Mouse (Mus musculus): ENCODE results near the gene Cep128.

The Cep128 gene

DNA sequence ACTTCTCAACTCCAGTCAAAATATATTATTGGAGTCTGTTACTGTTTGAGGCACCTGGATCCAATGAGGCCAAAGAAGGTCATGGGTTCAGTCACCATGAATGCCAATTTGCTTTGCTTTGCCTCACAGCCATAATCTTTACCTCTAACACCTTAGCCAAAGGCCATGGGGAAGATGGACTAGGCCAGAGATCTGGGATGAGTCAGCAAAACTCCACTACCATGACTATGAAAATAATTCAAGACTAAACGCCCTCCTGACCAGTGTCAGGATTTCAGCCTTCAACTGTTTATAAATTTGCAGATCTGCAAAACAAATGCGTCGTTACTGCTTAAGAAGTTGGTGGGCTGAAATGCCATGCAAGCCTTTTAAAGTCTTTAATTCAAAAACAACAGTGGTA lies 76.5 kb downstream of the Cep128 start:
- DNase-seq (ENCODE audit: low spot score): no peak

DNA sequence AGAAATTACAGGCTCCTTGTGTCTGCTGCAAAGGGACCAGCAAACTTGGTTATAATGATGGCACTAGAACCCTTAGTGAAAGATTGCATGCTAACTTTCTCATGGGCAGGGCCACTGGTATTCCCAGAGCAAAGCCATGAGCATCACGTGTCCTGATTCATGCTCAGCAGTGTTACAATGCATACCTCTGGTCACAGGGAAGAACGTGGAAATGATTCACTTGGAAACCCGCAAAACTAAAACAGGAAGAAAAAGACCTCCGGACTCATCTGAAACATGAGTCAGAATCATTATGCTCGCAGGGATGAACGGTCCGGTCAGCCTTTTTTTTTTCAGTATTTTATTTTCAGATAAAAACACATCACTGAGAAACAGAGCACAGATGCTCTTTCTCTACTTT lies 78.4 kb downstream of the Cep128 start:
- no peak for DNase-seq (ENCODE audit: low spot score)

DNA sequence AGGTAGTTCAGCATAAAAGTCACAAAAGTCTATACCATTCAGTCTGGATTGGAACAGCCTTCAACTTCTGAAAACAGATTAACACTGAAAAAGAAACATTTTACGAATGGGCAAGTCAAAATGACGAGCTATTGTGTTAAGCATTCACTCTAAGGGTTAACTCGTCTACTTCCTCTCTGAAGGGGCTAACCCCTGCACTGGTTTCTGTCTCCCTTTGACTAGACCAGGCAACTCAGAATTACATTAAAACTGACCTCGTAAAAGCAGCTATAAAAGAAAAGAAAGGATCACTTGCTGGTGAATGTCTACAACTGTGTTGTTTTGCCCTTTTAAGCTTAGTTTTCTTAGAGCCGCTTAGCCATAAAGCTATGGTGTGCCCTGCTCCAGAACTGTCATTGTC lies 79.2 kb downstream of the Cep128 start:
- DNase-seq (ENCODE audit: low spot score): no peak

DNA sequence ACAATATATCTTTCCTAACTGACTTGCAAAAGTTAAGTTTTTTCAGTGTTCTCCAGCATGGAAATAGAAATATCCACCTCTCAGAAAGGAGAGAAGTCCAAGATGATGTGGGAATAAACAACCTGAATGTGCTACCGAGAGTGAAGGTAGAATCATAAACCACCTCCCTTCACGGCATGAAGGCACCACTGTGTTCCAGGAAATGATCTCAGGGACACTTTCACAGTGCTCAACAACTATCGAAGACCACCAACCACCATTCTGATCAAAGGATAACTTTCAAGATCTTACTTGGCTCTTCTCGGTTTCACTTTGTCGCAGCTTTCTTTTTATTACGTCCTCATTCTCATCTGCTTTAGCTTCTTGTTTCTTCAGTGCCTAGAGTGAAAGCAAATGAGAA lies 85.5 kb downstream of the Cep128 start:
- DNase-seq (ENCODE audit: low spot score): no peak

DNA sequence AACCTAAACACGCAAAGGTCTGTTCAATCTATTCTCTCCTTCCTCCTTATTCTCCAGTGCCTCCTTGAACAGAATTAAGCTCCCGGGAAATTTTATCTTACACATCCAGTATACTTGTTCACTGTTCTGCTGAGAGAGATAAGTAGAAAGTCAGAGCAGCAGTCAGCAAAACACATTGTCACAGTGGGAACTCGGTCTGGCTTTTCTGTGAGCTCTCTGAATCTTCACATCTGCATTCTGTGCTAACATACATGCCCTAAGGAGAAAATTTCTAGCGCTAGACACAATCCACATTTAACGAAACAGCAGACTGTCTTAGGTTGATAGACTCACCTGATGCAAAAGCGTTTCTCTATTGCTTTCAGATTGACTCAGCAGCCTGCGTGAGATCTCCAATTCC lies 88.3 kb downstream of the Cep128 start:
- no peak for DNase-seq (ENCODE audit: low spot score)

DNA sequence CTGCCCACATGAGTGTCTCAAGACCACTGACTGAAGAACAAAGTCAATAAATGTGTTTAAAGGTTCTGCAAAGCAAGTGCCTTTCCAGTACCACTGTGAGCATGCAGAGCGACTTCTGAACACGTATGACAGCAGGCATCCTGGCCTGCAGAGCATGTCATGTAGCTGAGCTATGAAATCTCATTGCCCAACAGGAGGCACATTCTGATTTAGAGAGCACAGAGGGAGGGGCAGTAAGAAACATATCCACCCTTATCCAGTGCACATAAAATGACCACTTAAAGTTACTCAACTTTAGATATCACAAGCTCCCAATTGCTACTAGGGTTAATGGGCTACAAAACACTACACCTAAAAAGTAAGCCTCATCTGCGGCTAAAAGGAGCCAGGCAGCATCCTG lies 88.8 kb downstream of the Cep128 start:
- no peak for DNase-seq (ENCODE audit: low spot score)

DNA sequence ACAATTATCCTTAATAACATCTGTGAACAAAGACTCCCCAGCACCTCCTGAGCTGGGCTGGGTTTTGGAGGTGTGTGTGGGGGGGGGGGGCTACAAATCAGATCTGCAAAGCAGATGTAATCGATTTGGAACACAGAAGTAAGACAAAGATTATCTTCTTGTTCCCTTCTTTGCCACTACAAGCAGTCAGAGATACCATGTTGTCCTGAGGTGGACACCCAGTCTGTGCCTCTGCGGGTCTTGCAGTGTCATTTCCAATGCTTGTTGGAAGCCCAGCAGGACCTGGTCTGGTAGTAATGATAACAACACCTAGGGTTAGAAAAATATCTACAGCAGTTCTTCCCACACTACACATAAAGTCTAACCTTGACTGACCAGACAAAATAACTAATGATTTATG lies 110.3 kb downstream of the Cep128 start:
- no peak for DNase-seq (ENCODE audit: low spot score)

DNA sequence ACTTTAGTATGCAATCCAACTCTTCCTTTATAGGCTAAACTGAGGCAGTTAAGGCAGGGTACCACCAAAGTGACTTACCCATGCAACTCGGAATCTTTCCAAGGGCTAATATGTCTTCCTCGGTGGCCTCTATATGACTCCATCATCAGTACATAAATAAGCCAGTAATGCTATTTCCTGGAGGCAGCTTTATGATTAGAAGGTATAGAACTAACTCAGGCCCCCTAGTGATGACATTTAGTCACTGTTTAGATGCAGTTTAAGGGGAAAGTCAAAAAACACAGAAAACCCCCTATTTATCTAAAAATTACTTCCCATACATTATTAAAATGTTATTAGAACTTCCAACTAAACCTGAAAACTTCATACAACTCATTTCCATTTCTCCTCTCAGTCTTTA lies 114.6 kb downstream of the Cep128 start:
- no peak for DNase-seq (ENCODE audit: low spot score)

DNA sequence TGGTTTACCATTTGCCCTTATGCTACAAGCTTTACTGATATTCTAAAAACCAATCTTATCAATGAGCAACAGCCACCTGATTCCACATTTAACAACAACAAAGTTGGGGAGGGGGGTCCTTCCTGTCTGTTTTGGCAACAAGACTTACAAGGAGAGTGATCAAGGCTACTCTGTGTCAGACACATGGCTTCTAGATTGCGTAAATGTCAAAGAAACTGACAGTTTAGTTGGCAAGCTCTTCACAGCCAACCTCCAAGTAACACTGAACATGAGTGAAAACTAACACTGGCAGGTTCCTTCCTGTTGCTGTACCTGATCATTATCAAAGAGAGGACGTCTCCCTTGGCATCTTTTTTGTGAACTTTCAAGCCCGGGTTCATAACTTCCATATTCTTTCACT lies 115.2 kb downstream of the Cep128 start:
- DNase-seq (ENCODE audit: low spot score): no peak

DNA sequence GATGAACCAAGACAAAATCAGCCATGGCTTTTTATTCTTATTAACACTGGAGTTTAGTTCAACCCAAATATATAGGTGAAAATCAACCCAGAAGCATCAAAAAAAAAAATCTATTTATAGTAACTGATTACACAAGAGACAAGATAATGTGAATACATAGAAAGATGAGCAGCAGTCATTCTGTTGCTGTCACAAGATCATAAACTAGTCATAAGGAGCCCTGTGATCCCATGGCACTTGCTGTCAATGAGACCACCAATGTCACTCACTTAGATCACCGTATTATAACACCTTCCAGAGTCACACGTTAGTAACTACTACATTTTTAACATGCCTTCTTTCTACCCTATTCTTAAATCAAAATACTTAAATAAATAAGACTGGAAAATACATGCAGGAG lies 118.2 kb downstream of the Cep128 start:
- no peak for DNase-seq (ENCODE audit: low spot score)

DNA sequence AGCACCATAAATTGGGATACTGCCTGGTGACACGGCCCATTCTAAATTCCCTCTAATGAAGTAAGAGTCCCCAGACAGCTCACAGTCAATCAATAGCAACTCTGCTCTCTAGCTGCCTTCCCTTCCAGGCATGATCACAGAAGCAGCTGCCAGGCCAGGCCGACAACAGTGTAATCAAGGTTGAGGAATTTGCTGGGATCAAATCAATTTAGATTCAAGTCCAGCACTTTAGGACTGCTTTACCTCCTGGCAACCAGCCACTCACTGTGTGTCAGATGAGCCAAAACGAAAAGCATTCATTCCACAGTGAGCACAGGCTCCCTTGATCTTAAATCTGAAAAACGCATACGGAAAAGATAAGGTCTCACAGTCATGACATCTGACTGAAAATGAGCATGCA lies 118.7 kb downstream of the Cep128 start:
- no peak for DNase-seq (ENCODE audit: low spot score)

DNA sequence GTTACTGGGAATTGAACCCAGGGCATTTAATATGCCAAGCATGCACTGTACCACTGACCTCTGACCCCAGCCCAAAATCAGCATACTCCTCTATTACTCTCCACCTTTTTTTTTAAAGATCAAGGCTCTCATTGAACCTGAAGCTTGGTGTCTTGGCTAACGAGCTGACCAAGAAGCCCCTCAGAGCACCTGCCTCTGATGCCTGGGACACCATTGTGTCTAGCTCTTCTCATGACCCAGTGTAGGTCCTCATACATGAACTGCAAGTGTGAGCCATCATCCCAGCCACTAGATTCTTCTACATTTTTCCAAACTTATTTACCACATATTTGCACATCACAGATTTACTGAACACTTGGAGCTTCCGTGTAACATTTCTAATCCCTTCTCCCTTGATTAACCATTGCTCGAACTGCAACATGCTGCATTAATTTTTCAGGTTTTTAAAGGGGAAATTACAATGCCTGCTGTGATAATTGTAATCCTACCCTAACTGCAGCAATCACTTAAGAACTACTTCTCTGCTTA lies 119.3 kb downstream of the Cep128 start:
- no peak for DNase-seq (ENCODE audit: low spot score)

DNA sequence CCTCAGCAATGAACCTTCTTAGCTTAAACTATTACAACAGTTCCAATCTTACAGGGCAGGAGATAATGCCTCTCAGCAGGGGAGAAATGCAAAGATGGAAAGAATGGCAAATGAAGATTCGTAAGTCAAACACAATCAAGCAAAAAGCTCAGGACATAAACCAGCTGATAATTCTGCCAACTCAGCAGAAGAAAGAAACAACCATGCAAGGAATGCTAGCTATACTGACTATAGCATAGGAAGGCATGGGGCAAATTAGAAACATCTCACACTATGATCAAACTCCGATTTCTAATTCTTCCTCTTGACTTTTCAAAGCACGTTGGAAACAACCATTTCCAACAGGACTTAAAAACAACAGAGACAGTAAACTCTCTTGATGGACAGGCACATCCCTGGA lies 120.5 kb downstream of the Cep128 start:
- DNase-seq (ENCODE audit: low spot score): no peak

DNA sequence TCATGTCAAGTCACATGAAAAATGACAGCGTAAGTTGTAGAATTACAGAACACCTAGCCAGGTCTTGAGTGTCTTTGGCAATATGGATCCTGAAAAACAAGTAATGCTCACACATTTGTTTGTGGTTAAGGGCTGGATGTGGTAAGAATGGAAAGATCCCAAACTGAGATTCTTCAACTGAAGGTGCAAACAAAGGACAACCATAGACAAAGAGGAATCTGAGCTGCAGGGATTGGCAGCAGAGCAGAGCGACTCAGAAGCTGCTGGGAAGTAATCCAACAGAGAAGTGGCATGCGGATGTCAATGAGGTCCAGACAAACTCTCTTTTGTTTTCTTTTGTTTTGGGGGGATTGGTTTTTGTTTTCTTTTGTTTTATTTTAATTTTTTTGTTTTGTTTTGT lies 121.4 kb downstream of the Cep128 start:
- no peak for DNase-seq (ENCODE audit: low spot score)

DNA sequence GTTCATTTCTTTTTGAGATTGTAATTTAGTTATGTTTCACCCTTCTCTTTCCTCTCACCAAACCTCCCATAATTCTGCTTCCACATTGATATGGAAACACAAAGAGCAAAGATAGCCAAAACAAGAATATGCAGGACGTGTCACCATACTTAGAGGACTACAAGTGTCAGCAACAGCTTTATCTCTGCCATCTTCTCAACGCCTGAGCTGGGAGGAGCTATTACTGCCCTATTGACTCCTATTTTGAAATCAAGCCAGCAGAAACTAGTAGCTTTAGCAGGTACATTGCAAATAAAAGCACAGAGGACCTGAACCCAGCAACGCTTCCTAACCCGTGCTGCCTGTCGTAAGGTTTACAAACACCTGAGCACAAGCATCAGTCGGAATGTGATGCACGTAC lies 127.9 kb downstream of the Cep128 start:
- DNase-seq (ENCODE audit: low spot score): no peak

DNA sequence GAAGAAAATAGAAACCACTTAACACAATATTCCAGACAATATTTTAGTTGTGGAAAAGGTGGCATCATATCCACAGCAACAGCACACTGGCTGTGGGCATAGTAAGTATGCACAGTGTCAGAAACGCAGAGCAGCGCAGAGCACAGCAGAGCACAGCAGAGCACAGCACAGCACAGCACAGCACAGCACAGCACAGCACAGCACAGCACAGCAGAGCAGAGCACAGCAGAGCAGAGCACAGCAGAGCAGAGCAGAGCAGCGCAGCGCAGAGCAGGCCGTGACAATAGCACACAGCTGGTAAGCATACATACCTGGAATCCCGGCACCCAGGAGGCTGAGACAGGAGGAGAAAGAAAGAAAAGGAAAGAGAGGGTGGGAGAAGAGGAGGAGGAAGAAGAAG lies 129.4 kb downstream of the Cep128 start:
- DNase-seq (ENCODE audit: low spot score): no peak

DNA sequence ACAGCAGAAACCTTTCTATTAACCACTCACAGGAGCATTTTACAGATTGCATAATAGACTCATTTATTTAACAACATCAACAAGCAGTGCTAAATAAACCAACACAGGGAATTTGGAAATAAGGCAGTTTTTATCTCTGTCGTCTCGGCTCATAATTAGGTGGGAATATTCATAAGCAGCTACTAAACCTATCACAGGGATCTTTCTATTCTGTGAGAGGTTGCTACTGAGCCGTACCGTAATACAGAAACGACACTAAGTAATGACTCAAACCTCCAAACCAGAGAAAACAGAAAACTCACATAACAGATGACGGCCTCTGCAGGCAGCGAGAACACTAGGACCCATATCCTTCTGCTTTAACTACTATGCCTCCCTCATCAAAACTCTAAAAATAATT lies 163.6 kb downstream of the Cep128 start:
- DNase-seq (ENCODE audit: low spot score): no peak

DNA sequence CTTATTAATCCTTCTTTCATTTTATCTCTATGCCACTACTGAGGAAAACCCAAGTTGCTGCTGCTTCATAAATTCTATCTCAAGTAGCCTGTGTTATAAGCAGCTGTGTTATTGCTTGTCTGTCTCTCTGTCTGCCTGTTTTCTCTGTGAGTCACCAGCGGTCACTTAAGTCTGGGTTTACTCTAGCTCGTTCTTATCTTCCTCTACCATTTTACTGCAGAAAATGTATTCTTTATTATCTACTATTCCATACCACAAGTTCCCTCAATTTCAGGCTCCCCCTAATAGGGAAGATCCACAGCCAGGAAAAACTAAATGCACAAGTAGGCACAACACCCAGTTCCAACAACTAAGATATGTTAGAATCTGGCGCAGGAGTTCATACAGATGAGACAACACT lies 178.7 kb downstream of the Cep128 start:
- no peak for DNase-seq (ENCODE audit: low spot score)

DNA sequence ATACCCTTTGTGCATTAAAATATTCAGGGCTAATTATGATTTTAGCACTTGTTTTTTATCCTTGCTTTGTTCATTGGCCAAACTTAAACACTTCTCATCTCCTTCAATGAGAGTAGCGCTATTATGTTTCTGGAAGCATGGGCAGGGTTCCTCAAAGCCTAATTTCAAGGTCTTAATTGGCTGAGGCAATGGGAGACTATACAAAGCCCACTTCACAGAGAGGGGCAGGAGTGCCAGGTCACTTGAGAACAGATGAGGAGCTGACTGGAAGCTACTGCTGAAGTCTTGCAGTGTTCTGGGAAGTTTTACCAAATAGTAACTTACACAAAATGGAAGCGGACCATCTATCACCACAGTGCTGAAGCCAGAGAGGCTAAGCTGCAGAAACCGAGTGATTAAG lies 179.9 kb downstream of the Cep128 start:
- DNase-seq (ENCODE audit: low spot score): no peak

DNA sequence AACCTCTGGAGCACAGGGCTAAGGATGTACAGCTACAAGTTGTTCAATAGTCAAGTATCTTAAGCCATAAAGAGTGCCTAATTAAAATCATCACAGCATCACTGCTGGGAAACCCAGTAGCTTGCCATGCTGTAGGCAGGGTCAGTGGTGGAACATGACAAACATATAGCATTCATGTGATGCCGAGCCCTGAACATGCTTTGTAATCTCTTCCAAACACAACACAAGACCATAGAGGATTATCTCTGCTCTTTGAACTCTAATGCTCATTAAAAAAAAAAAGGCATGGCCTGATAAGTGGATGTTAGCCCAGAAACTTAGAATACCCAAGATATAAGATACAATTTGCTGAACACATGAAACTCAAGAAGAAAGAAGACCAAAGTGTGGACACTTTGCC lies 181.7 kb downstream of the Cep128 start:
- DNase-seq (ENCODE audit: low spot score): no peak

DNA sequence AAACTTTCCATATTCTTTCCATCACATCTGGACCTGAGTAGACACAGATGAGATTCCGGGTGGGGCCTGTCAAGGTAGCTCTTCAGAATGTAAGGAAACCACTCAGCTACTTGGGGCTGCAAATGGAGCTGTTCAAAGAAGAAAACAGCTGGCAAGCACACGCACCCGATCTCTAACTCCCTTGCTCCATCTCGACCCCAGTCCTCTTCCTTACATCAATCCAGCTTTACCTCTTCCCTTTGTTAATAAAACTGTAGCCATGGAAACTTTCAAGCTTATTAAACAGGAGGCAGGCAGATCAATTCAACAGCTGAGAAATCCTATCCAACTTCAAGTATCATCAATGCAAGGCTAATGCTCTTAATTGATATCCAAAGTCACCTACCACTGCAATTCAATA lies 195.1 kb downstream of the Cep128 start:
- DNase-seq (ENCODE audit: low spot score): no peak

DNA sequence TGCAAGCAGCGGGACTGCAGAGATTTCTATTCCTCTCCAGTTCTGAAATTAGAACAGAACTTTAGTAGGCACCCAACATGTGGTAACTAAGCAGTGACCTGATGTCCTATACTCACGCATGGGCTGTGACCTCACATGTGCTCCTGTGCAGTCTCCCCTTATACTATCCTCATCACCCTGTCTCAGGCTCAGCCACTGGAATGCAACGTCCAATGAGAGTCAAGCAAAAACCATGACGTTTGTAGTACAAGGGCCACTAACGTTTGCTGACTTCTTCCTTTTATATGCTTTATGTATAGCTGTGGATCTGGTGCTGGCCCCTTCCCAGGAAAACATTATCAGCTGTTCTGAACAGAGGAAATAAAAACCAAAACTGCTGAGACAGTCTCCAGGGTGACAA lies 198.6 kb downstream of the Cep128 start:
- no peak for DNase-seq (ENCODE audit: low spot score)

DNA sequence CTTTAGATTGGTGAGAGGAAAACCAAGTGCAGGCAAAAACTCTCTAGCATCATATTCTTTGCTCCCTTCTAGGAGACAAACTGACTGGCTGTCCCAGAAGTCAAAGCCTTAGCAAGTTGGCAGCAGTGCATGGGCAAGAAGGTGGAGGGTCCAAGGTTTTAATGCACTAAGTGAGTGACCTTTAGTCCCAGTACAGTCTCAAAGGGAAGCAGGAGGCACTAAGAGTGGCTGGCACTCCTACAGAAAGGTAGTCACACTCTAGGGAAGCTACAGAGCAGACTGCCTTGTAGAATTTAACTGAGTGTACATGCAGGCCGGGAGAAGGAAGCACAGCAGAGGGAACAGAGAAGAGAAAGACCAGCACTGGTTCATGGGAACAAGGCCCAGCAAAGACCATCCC lies 199.6 kb downstream of the Cep128 start:
- DNase-seq (ENCODE audit: low spot score): no peak

DNA sequence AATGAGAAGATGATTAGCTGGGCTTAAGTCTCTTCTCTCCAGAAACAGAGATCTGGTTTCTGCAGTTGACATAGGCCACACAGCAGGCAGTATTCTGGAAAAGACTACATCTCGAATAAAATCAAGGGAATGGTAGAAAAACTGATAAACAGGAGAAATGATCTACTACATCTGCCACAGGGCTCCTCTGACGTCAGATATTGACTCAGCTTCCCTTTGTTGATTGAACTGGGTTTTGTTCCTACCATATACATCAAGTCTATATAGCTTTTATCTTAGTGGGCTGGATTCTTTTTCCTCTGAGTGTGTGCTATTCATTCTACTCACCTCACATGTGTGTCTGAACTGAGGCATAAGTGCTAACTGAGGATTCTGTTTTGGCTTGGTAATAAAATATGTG lies 200.3 kb downstream of the Cep128 start:
- DNase-seq (ENCODE audit: low spot score): no peak

DNA sequence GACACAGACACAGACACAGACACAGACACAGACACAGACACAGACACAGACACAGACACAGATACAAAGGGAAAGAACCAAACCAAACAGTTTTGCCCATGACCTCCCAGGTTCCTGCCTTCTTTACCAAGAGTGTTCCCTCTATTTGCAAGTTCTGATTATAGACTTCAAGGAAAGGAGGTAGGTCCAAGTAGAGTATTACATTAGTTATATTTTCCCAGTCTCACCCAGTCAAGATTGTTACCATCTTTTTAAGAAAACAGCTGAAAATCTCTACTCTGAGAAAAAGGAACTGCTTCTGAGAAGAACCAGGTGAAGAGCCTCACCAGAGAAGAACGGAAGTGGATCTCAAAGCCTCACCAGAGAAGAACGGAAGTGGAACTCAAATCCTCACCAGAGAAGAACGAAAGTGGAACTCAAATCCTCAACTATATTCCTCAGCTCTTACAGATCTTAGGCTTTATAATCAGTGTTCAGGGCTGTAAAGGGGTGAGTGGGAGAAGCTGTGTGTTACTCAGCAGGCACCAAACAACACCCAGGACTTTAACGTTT lies 200.8 kb downstream of the Cep128 start:
- no peak for DNase-seq (ENCODE audit: low spot score)

Data from testis, postnatal 14 days (tissue).